Mouse (Mus musculus) megakaryocyte-erythroid progenitor cell, adult 5-6 weeks (primary cell): ENCODE measurements around the gene Sprr2h. TPM values are rescaled to one million over a fixed set of nuclear protein-coding genes. Genes with fewer than 3 reads are reported as not detected.

Experiments
- ATAC-seq: replicated peaks from 2 replicates; pipeline ENCODE4 v1.8.0; 2016; ENCODE audit warnings: mild to moderate bottlenecking, inconsistent platforms; ENCODE audit not compliant: severe bottlenecking, poor library complexity, low FRiP score, low TSS enrichment
- total RNA-seq, 2 experiments: library from RNA; stranded (forward) in 1 of 2; stranded (reverse) in 1 of 2; fragments of 200-1000, 215-1000 nt in 1 of 2; fragments of >200 nt in 1 of 2; fragmentation: Nextera tagmentation in 1 of 2; gene quantifications; 2 replicates each; pipeline ENCODE4 v1.2.3; 2014 to 2017

The Sprr2h gene
- total RNA-seq (2014; fragmentation: Nextera tagmentation) (not detected in 2 replicates), total RNA-seq (2017) (not detected in 2 replicates)

- no peak for ATAC-seq
Observed at GRCm38 (mm10) chr3:92385385-92385784, at the start of gene Sprr2h. Sprr2h (plus strand) TSS chr3:92385685.

GRCm38 (mm10) chr3:92336278-92336677 lies 49.2 kb upstream of the Sprr2h start:
- ATAC-seq, result no peak

- ATAC-seq, result no peak
Observed at GRCm38 (mm10) chr3:92338840-92339239, 46.6 kb upstream of the Sprr2h start, which contains the start of gene Sprr2d. Sprr2d (plus strand) TSS chr3:92339140.

- ATAC-seq, result no peak
Observed at GRCm38 (mm10) chr3:92351843-92352242, 33.6 kb upstream of the Sprr2h start, which contains the start of gene Sprr2e. Sprr2e (plus strand) TSS chr3:92352143.

GRCm38 (mm10) chr3:92361619-92362018 lies 23.9 kb upstream of the Sprr2h start:
- ATAC-seq, result no peak

GRCm38 (mm10) chr3:92364887-92365286 lies 20.6 kb upstream of the Sprr2h start, which contains the start of gene Sprr2f:
Sprr2f (plus strand) TSS chr3:92365187.
- ATAC-seq, result no peak

DNA sequence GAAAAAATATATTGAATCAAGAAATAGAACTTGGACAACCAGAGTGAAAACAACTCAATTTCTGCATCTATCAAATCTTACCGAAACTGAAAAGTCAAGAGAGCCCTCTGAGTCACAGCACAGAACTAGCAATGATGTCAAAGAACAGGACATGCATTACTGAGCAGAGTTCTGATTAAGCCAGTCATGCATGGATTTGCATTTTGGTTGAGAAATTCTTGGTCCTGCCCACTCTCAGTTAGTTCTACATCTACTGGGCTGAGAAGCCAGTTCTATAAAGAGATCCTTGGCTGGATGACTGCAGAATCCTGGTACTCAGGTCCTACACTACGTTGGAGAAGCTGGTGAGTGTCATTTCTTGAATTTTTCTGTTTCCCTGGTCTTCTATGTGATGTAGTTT lies 11.9 kb upstream of the Sprr2h start:
- no peak for ATAC-seq

- ATAC-seq, result no peak
Observed at GRCm38 (mm10) chr3:92394301-92394700, 8.8 kb downstream of the Sprr2h start.

DNA sequence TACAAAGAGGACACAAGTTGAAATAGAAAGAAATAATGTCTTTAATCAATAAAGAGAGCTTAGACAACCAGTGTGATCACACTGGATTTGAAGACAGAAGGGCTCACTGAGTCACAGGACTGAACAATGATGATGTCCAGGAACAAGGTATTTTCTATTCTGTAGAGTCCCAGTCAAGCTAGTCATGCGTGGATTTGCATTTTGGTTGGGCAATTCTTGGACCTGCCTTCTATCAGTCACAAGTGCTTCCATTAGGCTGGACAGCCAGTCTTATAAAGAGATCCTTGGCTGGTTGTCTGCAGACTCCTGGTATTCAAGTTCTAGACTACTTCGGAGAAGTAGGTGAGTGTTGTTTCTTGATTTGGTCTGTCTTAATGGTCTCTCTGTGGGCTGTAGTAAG lies 22.2 kb downstream of the Sprr2h start, which contains the start of gene Sprr2i:
Sprr2i (plus strand) TSS at position 301 of the 400 bp plus-strand sequence.
- ATAC-seq, result no peak

- no peak for ATAC-seq
Observed at GRCm38 (mm10) chr3:92417782-92418181, 32.3 kb downstream of the Sprr2h start, which contains the start of gene Sprr2j-ps. Sprr2j-ps (plus strand) TSS chr3:92418082.

DNA sequence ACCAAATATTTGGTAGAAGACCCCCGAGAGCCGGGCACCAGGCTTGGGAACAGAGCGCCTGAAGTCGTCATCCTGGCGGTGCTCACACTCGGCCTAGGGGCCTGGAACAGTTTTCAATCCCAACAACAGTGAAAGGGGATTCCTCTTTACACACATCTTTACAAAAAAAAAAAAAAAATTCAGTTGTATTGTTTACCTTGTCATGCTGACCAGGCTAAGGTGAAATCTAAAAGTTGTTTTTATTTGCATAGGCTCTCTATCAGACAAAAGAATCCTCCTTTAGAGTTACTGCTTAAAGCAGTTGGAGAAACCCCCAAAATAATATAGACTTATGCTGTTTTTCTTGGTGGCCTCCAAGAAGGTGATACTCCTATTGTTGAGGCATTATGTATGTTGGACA lies 43.8 kb downstream of the Sprr2h start, which contains the start of gene Gm9774:
Gm9774 (minus strand) TSS at position 101 of the 400 bp plus-strand sequence.
- no peak for ATAC-seq

DNA sequence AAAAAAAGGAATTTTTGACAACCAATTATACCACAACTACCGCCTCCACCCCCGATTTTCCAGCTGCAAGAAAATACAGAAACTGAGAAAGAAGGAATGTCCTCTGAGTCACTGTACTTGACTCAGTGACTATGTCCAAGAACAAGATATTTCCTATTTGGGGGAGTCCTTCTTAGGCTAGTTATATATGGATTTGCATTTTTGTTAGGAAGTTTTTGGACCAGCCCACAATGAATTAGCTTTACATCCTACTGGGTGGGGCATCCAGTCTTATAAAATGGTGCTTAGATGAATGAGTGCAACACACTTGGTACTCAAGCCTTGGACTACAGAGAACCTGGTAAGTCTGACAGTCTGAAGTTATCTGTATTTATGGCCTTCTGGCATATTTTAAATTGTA lies 46.8 kb downstream of the Sprr2h start, which contains the start of gene Sprr2k:
Sprr2k (plus strand) TSS at position 301 of the 400 bp plus-strand sequence.
- no peak for ATAC-seq

Other genes starting within 250 kb of the Sprr2h start
- gene Lelp1, start 242.9 kb upstream of the Sprr2h start, total RNA-seq (2014; fragmentation: Nextera tagmentation), result not detected in 2 replicates
- not detected in 2 replicates for gene Lelp1, start 242.9 kb upstream of the Sprr2h start, total RNA-seq (2017)
- gene Sprr2a1, start 169.9 kb upstream of the Sprr2h start, total RNA-seq (2014; fragmentation: Nextera tagmentation), result not detected in 2 replicates
- not detected in 2 replicates for gene Sprr2a1, start 169.9 kb upstream of the Sprr2h start, total RNA-seq (2017)
- gene Sprr2a2, start 169.8 kb upstream of the Sprr2h start, total RNA-seq (2014; fragmentation: Nextera tagmentation), result not detected in 2 replicates
- gene Sprr2a2, start 169.8 kb upstream of the Sprr2h start, total RNA-seq (2017), result not detected in 2 replicates
- not detected in 2 replicates for gene Sprr2a3, start 100.3 kb upstream of the Sprr2h start, total RNA-seq (2014; fragmentation: Nextera tagmentation)
- gene Sprr2a3, start 100.3 kb upstream of the Sprr2h start, total RNA-seq (2017), result not detected in 2 replicates
- not detected in 2 replicates for gene Sprr2b, start 69.1 kb upstream of the Sprr2h start, total RNA-seq (2014; fragmentation: Nextera tagmentation)
- not detected in 2 replicates for gene Sprr2b, start 69.1 kb upstream of the Sprr2h start, total RNA-seq (2017)
- not detected in 2 replicates for gene Sprr2d, start 46.5 kb upstream of the Sprr2h start, total RNA-seq (2014; fragmentation: Nextera tagmentation)
- not detected in 2 replicates for gene Sprr2d, start 46.5 kb upstream of the Sprr2h start, total RNA-seq (2017)
- not detected in 2 replicates for gene Sprr2e, start 33.5 kb upstream of the Sprr2h start, total RNA-seq (2014; fragmentation: Nextera tagmentation)
- gene Sprr2e, start 33.5 kb upstream of the Sprr2h start, total RNA-seq (2017), result not detected in 2 replicates
- not detected in 2 replicates for gene Sprr2f, start 20.5 kb upstream of the Sprr2h start, total RNA-seq (2014; fragmentation: Nextera tagmentation)
- not detected in 2 replicates for gene Sprr2f, start 20.5 kb upstream of the Sprr2h start, total RNA-seq (2017)
- gene Sprr2i, start 22.3 kb downstream of the Sprr2h start, total RNA-seq (2014; fragmentation: Nextera tagmentation), result not detected in 2 replicates
- gene Sprr2i, start 22.3 kb downstream of the Sprr2h start, total RNA-seq (2017), result not detected in 2 replicates
- gene Sprr2j-ps, start 32.4 kb downstream of the Sprr2h start, total RNA-seq (2014; fragmentation: Nextera tagmentation), result not detected in 2 replicates
- not detected in 2 replicates for gene Sprr2j-ps, start 32.4 kb downstream of the Sprr2h start, total RNA-seq (2017)
- gene Gm9774, start 43.7 kb downstream of the Sprr2h start, total RNA-seq (2014; fragmentation: Nextera tagmentation), result 4.8 and 16.6 TPM in 2 replicates
- gene Gm9774, start 43.7 kb downstream of the Sprr2h start, total RNA-seq (2017), result 1.1 and 3.6 TPM in 2 replicates
- gene Sprr2k, start 46.9 kb downstream of the Sprr2h start, total RNA-seq (2014; fragmentation: Nextera tagmentation), result not detected in 2 replicates
- gene Sprr2k, start 46.9 kb downstream of the Sprr2h start, total RNA-seq (2017), result not detected in 2 replicates
- not detected in 2 replicates for gene Sprr1b, start 53.1 kb downstream of the Sprr2h start, total RNA-seq (2014; fragmentation: Nextera tagmentation)
- not detected in 2 replicates for gene Sprr1b, start 53.1 kb downstream of the Sprr2h start, total RNA-seq (2017)
- gene Sprr3, start 73.0 kb downstream of the Sprr2h start, total RNA-seq (2014; fragmentation: Nextera tagmentation), result not detected in 2 replicates
- gene Sprr3, start 73.0 kb downstream of the Sprr2h start, total RNA-seq (2017), result not detected in 2 replicates
- not detected in 2 replicates for gene Sprr1a, start 100.2 kb downstream of the Sprr2h start, total RNA-seq (2014; fragmentation: Nextera tagmentation)
- gene Sprr1a, start 100.2 kb downstream of the Sprr2h start, total RNA-seq (2017), result not detected in 2 replicates
- not detected in 2 replicates for gene Sprr4, start 114.8 kb downstream of the Sprr2h start, total RNA-seq (2014; fragmentation: Nextera tagmentation)
- not detected in 2 replicates for gene Sprr4, start 114.8 kb downstream of the Sprr2h start, total RNA-seq (2017)
- not detected in 2 replicates for gene 2310046K23Rik, start 148.8 kb downstream of the Sprr2h start, total RNA-seq (2014; fragmentation: Nextera tagmentation)
- not detected in 2 replicates for gene 2310046K23Rik, start 148.8 kb downstream of the Sprr2h start, total RNA-seq (2017)
- gene Ivl, start 188.1 kb downstream of the Sprr2h start, total RNA-seq (2014; fragmentation: Nextera tagmentation), result not detected in 2 replicates
- not detected in 2 replicates for gene Ivl, start 188.1 kb downstream of the Sprr2h start, total RNA-seq (2017)
- not detected in 2 replicates for gene Smcp, start 203.3 kb downstream of the Sprr2h start, total RNA-seq (2014; fragmentation: Nextera tagmentation)
- not detected in 2 replicates for gene Smcp, start 203.3 kb downstream of the Sprr2h start, total RNA-seq (2017)
- gene 2210017I01Rik, start 221.8 kb downstream of the Sprr2h start, total RNA-seq (2014; fragmentation: Nextera tagmentation), result not detected in 2 replicates
- not detected in 2 replicates for gene 2210017I01Rik, start 221.8 kb downstream of the Sprr2h start, total RNA-seq (2017)
- gene Lce6a, start 236.0 kb downstream of the Sprr2h start, total RNA-seq (2014; fragmentation: Nextera tagmentation), result not detected in 2 replicates
- gene Lce6a, start 236.0 kb downstream of the Sprr2h start, total RNA-seq (2017), result not detected in 2 replicates